Mouse (Mus musculus) left cerebral cortex, adult 18-20 months (tissue): ENCODE data around the gene Gm5767. TPM values are rescaled to one million over a fixed set of nuclear protein-coding genes. Genes with fewer than 3 reads are reported as not detected.
"Not testable (repeated sequence)": the region's sequence is repeated elsewhere in the genome, so short reads cannot be mapped to it uniquely, and the experiment has no call there.

Experiments used
- DNase-seq, 2 experiments: peaks; one replicate each; pipeline ENCODE4 v3.0.0; 2021 to 2022; ENCODE audit warnings: low spot score in 2 of 2, mixed read lengths in 1 of 2
- total RNA-seq, 2 experiments: library from RNA; stranded (reverse); gene quantifications; 2 replicates each; pipeline ENCODE4 v1.2.3; 2021

The Gm5767 gene
- total RNA-seq, 2 experiments from 2014 or later: not detected

GRCm38 (mm10) chr16:8700586-8700985 is 20.0 kb downstream of the Gm5767 start:
- no peak for DNase-seq

- DNase-seq: no peak
These were observed 31.4 kb downstream of the Gm5767 start for GRCm38 (mm10) chr16:8711998-8712397.

- no peak for DNase-seq
These were observed 34.3 kb downstream of the Gm5767 start for GRCm38 (mm10) chr16:8714851-8715250.

- no peak for DNase-seq
These were observed 35.0 kb downstream of the Gm5767 start for GRCm38 (mm10) chr16:8715513-8716080.

- DNase-seq: no peak
These were observed 35.7 kb downstream of the Gm5767 start for GRCm38 (mm10) chr16:8716300-8716699.

- no peak for DNase-seq
These were observed 37.2 kb downstream of the Gm5767 start for GRCm38 (mm10) chr16:8717744-8718143.

GRCm38 (mm10) chr16:8720447-8720846 is 39.9 kb downstream of the Gm5767 start:
- DNase-seq: no peak

GRCm38 (mm10) chr16:8724031-8724430 is 43.5 kb downstream of the Gm5767 start:
- no peak for DNase-seq

- no peak for DNase-seq
These were observed 45.2 kb downstream of the Gm5767 start for GRCm38 (mm10) chr16:8725807-8726206.

GRCm38 (mm10) chr16:8728111-8728748 is 47.7 kb downstream of the Gm5767 start:
- no peak for DNase-seq

- no peak for DNase-seq
These were observed 51.1 kb downstream of the Gm5767 start for GRCm38 (mm10) chr16:8731630-8732029.

GRCm38 (mm10) chr16:8732450-8732849 is 51.9 kb downstream of the Gm5767 start:
- not testable (repeated sequence) for DNase-seq

Other genes starting within 250 kb of the Gm5767 start
- gene Mettl22, start 210.0 kb upstream of the Gm5767 start, total RNA-seq: 10 to 100 TPM; 21.7 to 24.0 TPM
- 100 to 1,000 TPM; 145 to 155 TPM for gene Abat, start 167.3 kb upstream of the Gm5767 start, total RNA-seq
- gene Pmm2, start 43.1 kb upstream of the Gm5767 start, total RNA-seq: 10 to 100 TPM; 26.0 to 28.9 TPM
- gene Tmem186, start 43.1 kb upstream of the Gm5767 start, total RNA-seq: 10 to 100 TPM; 12.4 to 12.7 TPM
- gene Carhsp1, start 8.6 kb upstream of the Gm5767 start, total RNA-seq: 10 to 100 TPM; 13.0 to 19.1 TPM
- gene Usp7, start 111.5 kb downstream of the Gm5767 start, total RNA-seq: 100 to 1,000 TPM; 160 to 165 TPM
- gene 1810013L24Rik, start 149.3 kb downstream of the Gm5767 start, total RNA-seq: 100 to 1,000 TPM; 100 to 105 TPM